Mouse (Mus musculus) midbrain, embryonic 12.5 days (tissue): ENCODE data around the gene Smad3. TPM values are rescaled to one million over a fixed set of nuclear protein-coding genes. Genes with fewer than 3 reads are reported as not detected.

Experiments
- ATAC-seq: fragments of 200-750 bp; cut with Nextera tagmentation; 2 replicates; pipeline ENCODE4 v1.8.0; 2017; ENCODE audit warnings: low read depth, moderate TSS enrichment, moderate library complexity; ENCODE audit not compliant: low FRiP score
- H3K27ac ChIP-seq: fragments of 300-500 bp; sonication (generic); replicated peaks from 2 replicates; pipeline ENCODE4 v1.5.1; 2016; ENCODE audit warnings: mild to moderate bottlenecking
- H3K27me3 ChIP-seq: fragments of 300-500 bp; sonication (generic); 2 replicates; pipeline ENCODE4 v1.6.1; 2016; ENCODE audit warnings: mild to moderate bottlenecking
- H3K36me3 ChIP-seq: fragments of 300-500 bp; sonication (generic); 2 replicates; pipeline ENCODE4 v1.6.1; 2016
- H3K4me1 ChIP-seq: fragments of 300-500 bp; sonication (generic); 2 replicates; pipeline ENCODE4 v1.6.1; 2016
- H3K4me2 ChIP-seq: fragments of 300-500 bp; sonication (generic); replicated peaks from 2 replicates; pipeline ENCODE4 v1.6.1; 2016; ENCODE audit warnings: mild to moderate bottlenecking, moderate library complexity
- H3K4me3 ChIP-seq: fragments of 300-500 bp; sonication (generic); 2 replicates; pipeline ENCODE4 v1.5.1; 2016; ENCODE audit warnings: mild to moderate bottlenecking
- H3K9ac ChIP-seq: fragments of 300-500 bp; sonication (generic); replicated peaks from 2 replicates; pipeline ENCODE4 v1.6.1; 2016; ENCODE audit warnings: mild to moderate bottlenecking, moderate library complexity
- H3K9me3 ChIP-seq: fragments of 300-500 bp; sonication (generic); 2 replicates; pipeline ENCODE4 v1.6.1; 2016; ENCODE audit warnings: mild to moderate bottlenecking
- WGBS: fragments of 180-500 bp; shearing (Covaris S2); methylation state at CpG from one replicate; pipeline ENCODE4 v1.1.7; 2016; 5-methylcytosine and 5-hydroxymethylcytosine counted together
- polyA plus RNA-seq: library from polyadenylated mRNA; unstranded; fragments of >200 nt; fragmentation: Nextera tagmentation; extraction: Ambion mirVana; gene quantifications from 2 replicates; pipeline ENCODE4 v1.2.1, GENCODE M21; 2016

Smad3 gene
- polyA plus RNA-seq, 1 experiment from 2014 or later = 31.2 TPM

GRCm38 (mm10) chr9:63632924-63633323, 124.9 kb downstream of the Smad3 start:
- Histone ChIP-seq H3K9me3 (no peaks in the 10 kb centered on the region), H3K4me1 (peaks cover 13% of the 10 kb centered on the region), H3K27me3 (no peaks in the 10 kb centered on the region), H3K27ac (0 out of 2 replicates have a peak overlapping the region, but pooled peaks have one; percentile 1), H3K4me3 (no peak overlapping the region), H3K36me3 (peaks cover 30% of the 10 kb centered on the region), H3K4me2 (no peak overlapping the region; the same call in 1 of the 2 replicates), H3K9ac (no peak overlapping the region)
- 0 out of 2 replicates have a peak, but pooled peaks have one; percentile 44 for ATAC-seq
- WGBS = 28% methylated on average over 11 of the region's 11 CpGs

- Histone ChIP-seq H3K27ac (no peak overlapping the region), H3K4me1 (peaks cover 13% of the 10 kb centered on the region), H3K4me3 (no peak overlapping the region), H3K9ac (no peak overlapping the region), H3K27me3 (no peaks in the 10 kb centered on the region), H3K4me2 (no peak overlapping the region), H3K36me3 (peaks cover 28% of the 10 kb centered on the region), H3K9me3 (no peaks in the 10 kb centered on the region)
- no peak for ATAC-seq
- WGBS = 74% methylated on average over 4 of the region's 4 CpGs
Measured at GRCm38 (mm10) chr9:63632045-63632444, 125.7 kb downstream of the Smad3 start.

- 93% methylated on average over 9 of the region's 9 CpGs for whole genome bisulfite sequencing
- no peak overlapping the region for H3K27ac ChIP-seq
- peaks cover 18% of the 10 kb centered on the region for H3K36me3 ChIP-seq
- no peak overlapping the region for H3K4me2 ChIP-seq
- no peak overlapping the region for H3K9ac ChIP-seq
- H3K9me3 ChIP-seq = no peaks in the 10 kb centered on the region
- H3K4me3 ChIP-seq = no peak overlapping the region
- peaks cover 19% of the 10 kb centered on the region for H3K4me1 ChIP-seq
- ATAC-seq = no peak
- no peaks in the 10 kb centered on the region for H3K27me3 ChIP-seq
Measured at GRCm38 (mm10) chr9:63625090-63625756, 132.6 kb downstream of the Smad3 start.

- no peak for ATAC-seq
- Histone ChIP-seq H3K27me3 (no peaks in the 10 kb centered on the region), H3K9ac (no peak overlapping the region), H3K27ac (no peak overlapping the region), H3K4me3 (no peak overlapping the region), H3K4me2 (no peak overlapping the region), H3K36me3 (peaks cover 19% of the 10 kb centered on the region), H3K4me1 (peaks cover 19% of the 10 kb centered on the region), H3K9me3 (no peaks in the 10 kb centered on the region)
- WGBS = 74% methylated on average over 15 of the region's 15 CpGs
Measured at GRCm38 (mm10) chr9:63623895-63624569, 133.8 kb downstream of the Smad3 start.

- peaks cover 32% of the 10 kb centered on the region for H3K36me3 ChIP-seq
- H3K27me3 ChIP-seq = no peaks in the 10 kb centered on the region
- ATAC-seq = no peak
- H3K4me1 ChIP-seq = peaks cover 14% of the 10 kb centered on the region
- WGBS = 95% methylated on average over 2 of the region's 2 CpGs
- H3K4me3 ChIP-seq = no peak overlapping the region
- no peak overlapping the region for H3K27ac ChIP-seq
- no peaks in the 10 kb centered on the region for H3K9me3 ChIP-seq
- no peak overlapping the region for H3K4me2 ChIP-seq
- H3K9ac ChIP-seq = no peak overlapping the region
Measured at GRCm38 (mm10) chr9:63617967-63618366, 139.8 kb downstream of the Smad3 start.

GRCm38 (mm10) chr9:63614018-63614985, 143.5 kb downstream of the Smad3 start:
- no peaks in the 10 kb centered on the region for H3K9me3 ChIP-seq
- peaks cover 22% of the 10 kb centered on the region for H3K36me3 ChIP-seq
- no peak overlapping the region for H3K27ac ChIP-seq
- H3K9ac ChIP-seq = no peak overlapping the region
- no peaks in the 10 kb centered on the region for H3K27me3 ChIP-seq
- WGBS = 88% methylated on average over 11 of the region's 11 CpGs
- ATAC-seq = no peak
- no peak overlapping the region for H3K4me2 ChIP-seq
- H3K4me1 ChIP-seq = peaks cover 30% of the 10 kb centered on the region
- no peak overlapping the region for H3K4me3 ChIP-seq

- Histone ChIP-seq H3K4me3 (no peak overlapping the region), H3K9me3 (no peaks in the 10 kb centered on the region), H3K4me2 (peak overlapping the region; percentile 21; the same call in 1 of the 2 replicates), H3K4me1 (peaks cover 32% of the 10 kb centered on the region), H3K27me3 (no peaks in the 10 kb centered on the region), H3K9ac (no peak overlapping the region), H3K36me3 (peaks cover 17% of the 10 kb centered on the region), H3K27ac (peak overlapping the region; percentile 42; the same call in 1 of the 2 replicates)
- ATAC-seq = peak; percentile 44; the same call in 1 of the 2 replicates
- WGBS = 36% methylated on average over 1 of the region's 1 CpGs
Measured at GRCm38 (mm10) chr9:63613569-63613968, 144.2 kb downstream of the Smad3 start.

- H3K9ac ChIP-seq = no peak overlapping the region
- H3K27ac ChIP-seq = peak overlapping the region; percentile 42; the same call in 1 of the 2 replicates
- H3K4me1 ChIP-seq = peaks cover 35% of the 10 kb centered on the region
- WGBS = 52% methylated on average over 16 of the region's 16 CpGs
- no peak overlapping the region for H3K4me3 ChIP-seq
- H3K27me3 ChIP-seq = no peaks in the 10 kb centered on the region
- H3K36me3 ChIP-seq = peaks cover 10% of the 10 kb centered on the region
- no peaks in the 10 kb centered on the region for H3K9me3 ChIP-seq
- H3K4me2 ChIP-seq = peak overlapping the region; percentile 21; the same call in 1 of the 2 replicates
- peak; percentile 60 for ATAC-seq
Measured at GRCm38 (mm10) chr9:63612565-63613515, 145.0 kb downstream of the Smad3 start.

GRCm38 (mm10) chr9:63611967-63612366, 145.8 kb downstream of the Smad3 start:
- Histone ChIP-seq H3K4me1 (peaks cover 36% of the 10 kb centered on the region), H3K27ac (no peak overlapping the region), H3K36me3 (peaks cover 1% of the 10 kb centered on the region), H3K27me3 (no peaks in the 10 kb centered on the region), H3K9me3 (no peaks in the 10 kb centered on the region), H3K4me2 (no peak overlapping the region), H3K9ac (no peak overlapping the region), H3K4me3 (no peak overlapping the region)
- 66% methylated on average over 5 of the region's 5 CpGs for WGBS
- ATAC-seq = no peak

- Histone ChIP-seq H3K36me3 (no peaks in the 10 kb centered on the region), H3K27ac (no peak overlapping the region), H3K4me3 (no peak overlapping the region), H3K4me1 (peaks cover 36% of the 10 kb centered on the region), H3K27me3 (no peaks in the 10 kb centered on the region), H3K4me2 (peak overlapping the region; percentile 4; the same call in 1 of the 2 replicates), H3K9ac (no peak overlapping the region), H3K9me3 (no peaks in the 10 kb centered on the region)
- WGBS = 15% methylated on average over 13 of the region's 13 CpGs
- no peak for ATAC-seq
Measured at GRCm38 (mm10) chr9:63610841-63611366, 146.9 kb downstream of the Smad3 start.
